Mouse (Mus musculus): Measurements from ENCODE around the gene Arrb1.

DNA sequence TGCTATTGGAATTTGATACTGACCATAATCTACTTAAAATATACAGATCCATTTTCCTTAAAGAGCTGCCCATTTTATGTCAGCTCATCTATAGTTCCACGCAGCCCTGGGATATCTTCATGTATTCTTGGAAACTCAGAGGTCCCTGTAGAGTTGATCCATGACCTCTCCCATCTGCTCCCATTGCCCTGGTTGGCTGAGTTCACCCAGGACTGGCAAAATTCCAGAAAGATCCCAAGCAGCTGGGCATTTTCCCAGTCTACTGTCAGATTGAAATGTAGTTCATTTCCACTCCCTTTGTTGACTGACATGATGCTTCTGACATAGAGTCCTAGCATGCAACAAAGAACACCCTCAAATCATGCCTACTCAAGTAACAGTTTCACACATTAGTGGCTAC lies 36.1 kb upstream of the Arrb1 start:
- no peak for TF ChIP-seq GATA1 (IDR thresholded peaks at IDR 0.05; ENCODE audit: low read length)
- no peak for TF ChIP-seq TAL1 (IDR thresholded peaks at IDR 0.05; ENCODE audit: low read length)

Data from erythroblast, embryonic 14.5 days (primary cell).